ENCODE assay signal across 11 mouse cellular contexts in genomic region chr15:27724298-27724697, GRCm38 (mm10). TPM values are rescaled to one million over a fixed set of nuclear protein-coding genes. Genes with fewer than 3 reads are reported as not detected.
A peak's percentile ranks its signal among the peaks of the same experiment; 100 is the strongest.
DNase-seq lines count a peak whose midpoint lies in the region; ATAC-seq and TF ChIP-seq lines count a peak whose summit lies in the region.
"Had no signal": no experiment of that assay in that cellular context is flagged by ENCODE, and none has a peak within 500 bp of the region (broad histone marks: within the 10 kb centered on the region; RNA-seq: fewer than 3 reads in every experiment).

No protein-coding gene starts in this region.

- no peak for TF ChIP-seq CTCF in stomach, postnatal 0 days (IDR thresholded peaks at IDR 0.05; ENCODE audit: low read depth)

- no peak overlapping the region for H3K9ac ChIP-seq in heart, embryonic 13.5 days
- H3K9ac ChIP-seq in stomach, embryonic 16.5 days (ENCODE audit: low read length): no peak overlapping the region
- no peak overlapping the region for H3K9ac ChIP-seq in stomach, postnatal 0 days (ENCODE audit: low read length)
- no peak overlapping the region for H3K9ac ChIP-seq in liver, embryonic 16.5 days (ENCODE audit: low read depth, low read length)
- H3K9ac ChIP-seq: embryonic facial prominence, embryonic 15.5 days had no signal

- no peaks in the 10 kb centered on the region for H3K9me3 ChIP-seq in heart, embryonic 13.5 days
- H3K9me3 ChIP-seq in stomach, embryonic 16.5 days (replicated peaks; ENCODE audit: control insufficient read depth, low read length): no peaks in the 10 kb centered on the region
- H3K9me3 ChIP-seq in stomach, postnatal 0 days (ENCODE audit: control insufficient read depth, low read length): no peaks in the 10 kb centered on the region
- H3K9me3 ChIP-seq in liver, embryonic 16.5 days (replicated peaks; ENCODE audit: control insufficient read depth, low read length): no peaks in the 10 kb centered on the region
- H3K9me3 ChIP-seq: embryonic facial prominence, embryonic 15.5 days had no signal

- H3K4me1 ChIP-seq in heart, embryonic 13.5 days: peaks cover 26% of the 10 kb centered on the region
- no peaks in the 10 kb centered on the region for H3K4me1 ChIP-seq in stomach, embryonic 16.5 days (ENCODE audit: control insufficient read depth, insufficient read depth, low read length)
- H3K4me1 ChIP-seq in stomach, postnatal 0 days (replicated peaks; ENCODE audit: control insufficient read depth, insufficient read depth): no peaks in the 10 kb centered on the region
- H3K4me1 ChIP-seq in liver, embryonic 16.5 days (ENCODE audit: control insufficient read depth, low read depth, low read length): no peaks in the 10 kb centered on the region; the same call in 1 of the 2 replicates
- H3K4me1 ChIP-seq: hindbrain, embryonic 10.5 days had no signal

- no peaks in the 10 kb centered on the region for H3K27me3 ChIP-seq in heart, embryonic 13.5 days (replicated peaks)
- H3K27me3 ChIP-seq in stomach, embryonic 16.5 days (ENCODE audit: control insufficient read depth, insufficient read depth, low read length): no peaks in the 10 kb centered on the region
- no peaks in the 10 kb centered on the region for H3K27me3 ChIP-seq in stomach, postnatal 0 days (ENCODE audit: control insufficient read depth, insufficient read depth, low read length)
- H3K27me3 ChIP-seq in liver, embryonic 16.5 days (ENCODE audit: control insufficient read depth, insufficient read depth, low read depth, low read length): no peaks in the 10 kb centered on the region
- H3K27me3 ChIP-seq: CH12.LX; embryonic facial prominence, embryonic 15.5 days had no signal

- no peak for TF ChIP-seq EP300 in stomach, postnatal 0 days (optimal IDR thresholded peaks at IDR 0.05)

- DNase-seq in heart, postnatal 14 days: no peak
- DNase-seq in stomach, postnatal 0 days (ENCODE audit: low spot score): no peak
- DNase-seq in right cerebral cortex, postnatal 10 days (ENCODE audit: low spot score in 2 of 2): no peak
- DNase-seq in gastrocnemius, postnatal 4 days (ENCODE audit: low spot score in 2 of 2): no peak
- no peak for DNase-seq in left cerebral cortex, adult 9 months (ENCODE audit: low spot score in 2 of 2)

- H3K4me2 ChIP-seq in heart, embryonic 13.5 days: peak overlapping the region; percentile 33
- 0 out of 2 replicates have a peak overlapping the region, but pooled peaks have one; percentile 10 for H3K4me2 ChIP-seq in stomach, embryonic 16.5 days (ENCODE audit: low read depth, low read length)
- no peak overlapping the region for H3K4me2 ChIP-seq in stomach, postnatal 0 days (replicated peaks; ENCODE audit: low read depth)
- peak overlapping the region; percentile 4; the same call in 1 of the 2 replicates for H3K4me2 ChIP-seq in liver, embryonic 16.5 days (ENCODE audit: low read depth, low read length)
- H3K4me2 ChIP-seq: embryonic facial prominence, embryonic 15.5 days had no signal

- peak overlapping the region; percentile 75 for H3K27ac ChIP-seq in heart, embryonic 13.5 days (replicated peaks)
- H3K27ac ChIP-seq in stomach, embryonic 16.5 days (ENCODE audit: low read length): peak overlapping the region; percentile 32; the same call in 1 of the 2 replicates
- H3K27ac ChIP-seq in stomach, postnatal 0 days (replicated peaks): no peak overlapping the region; the same call in 1 of the 2 replicates
- 0 out of 2 replicates have a peak overlapping the region, but pooled peaks have one; percentile 34 for H3K27ac ChIP-seq in liver, embryonic 16.5 days (ENCODE audit: low read length)
- H3K27ac ChIP-seq: embryonic facial prominence, embryonic 15.5 days had no signal

- no peak for ATAC-seq in heart, embryonic 13.5 days (ENCODE audit: extremely low read depth, insufficient number of reproducible peaks, low FRiP score, low TSS enrichment)
- peak; percentile 47; the same call in 1 of the 2 replicates for ATAC-seq in stomach, embryonic 16.5 days (ENCODE audit: insufficient read depth, low FRiP score)
- ATAC-seq in stomach, postnatal 0 days (ENCODE audit: low FRiP score, low TSS enrichment): no peak
- ATAC-seq in liver, embryonic 16.5 days (ENCODE audit: low read depth): no peak

- intact Hi-C loops in heart, postnatal 14 days (cut with DNase I): no loop called here

- 41% methylated on average over 6 of the region's 6 CpGs for WGBS in heart, embryonic 13.5 days
- 67% methylated on average over 6 of the region's 6 CpGs for WGBS in stomach, embryonic 16.5 days
- WGBS in stomach, postnatal 0 days: 68% methylated on average over 6 of the region's 6 CpGs
- 15% methylated on average over 6 of the region's 6 CpGs for WGBS in liver, embryonic 16.5 days (ENCODE audit: insufficient replicate concordance)

- no peak overlapping the region for H3K4me3 ChIP-seq in heart, embryonic 13.5 days
- H3K4me3 ChIP-seq in stomach, embryonic 16.5 days (replicated peaks; ENCODE audit: low read length): no peak overlapping the region
- H3K4me3 ChIP-seq in stomach, postnatal 0 days (ENCODE audit: low read depth, low read length): no peak overlapping the region
- H3K4me3 ChIP-seq in liver, embryonic 16.5 days (ENCODE audit: low read depth, low read length): no peak overlapping the region
- H3K4me3 ChIP-seq: embryonic facial prominence, embryonic 15.5 days; hindbrain, embryonic 10.5 days had no signal

- 0 out of 2 replicates have a peak, but pooled peaks cover 4% of the 10 kb centered on the region for H3K36me3 ChIP-seq in heart, embryonic 13.5 days
- H3K36me3 ChIP-seq in stomach, embryonic 16.5 days (ENCODE audit: control insufficient read depth, insufficient read depth, low read length): no peaks in the 10 kb centered on the region
- H3K36me3 ChIP-seq in stomach, postnatal 0 days (ENCODE audit: control insufficient read depth, insufficient read depth, low read length): no peaks in the 10 kb centered on the region
- no peaks in the 10 kb centered on the region for H3K36me3 ChIP-seq in liver, embryonic 16.5 days (ENCODE audit: control insufficient read depth, insufficient read depth)
- H3K36me3 ChIP-seq: hindbrain, embryonic 10.5 days had no signal

RNA-seq across cellular contexts. Expression of gene Otulinl, which starts 42.9 kb away (rescaled TPM):
- 4.1 and 4.5 TPM in 2 replicates for polyA plus RNA-seq in heart, embryonic 13.5 days (2015; fragmentation: Nextera tagmentation; extraction: Ambion mirVana)
- 1 to 10 TPM; 2.0 to 2.7 TPM for total RNA-seq in heart, postnatal 14 days (2021)
- 19.3 and 20.2 TPM in 2 replicates for polyA plus RNA-seq in stomach, embryonic 16.5 days (2015; fragmentation: Nextera tagmentation; extraction: Ambion mirVana)
- polyA plus RNA-seq in stomach, postnatal 0 days (2015; fragmentation: Nextera tagmentation; extraction: Ambion mirVana): 14.6 and 15.2 TPM in 2 replicates
- polyA plus RNA-seq in liver, embryonic 16.5 days (2015; fragmentation: Nextera tagmentation; extraction: Ambion mirVana): 8.8 and 9.5 TPM in 2 replicates
- total RNA-seq in gastrocnemius, postnatal 4 days (2021): 1 to 10 TPM; 5.5 to 6.2 TPM
